Mouse (Mus musculus) bone marrow macrophage, adult 2 months (primary cell): ENCODE results near the gene Ift57. TPM values are rescaled to one million over a fixed set of nuclear protein-coding genes. Genes with fewer than 3 reads are reported as not detected.
A peak's percentile ranks its signal among the peaks of the same experiment; 100 is the strongest.

Source experiments
- H3K27ac ChIP-seq: 2 replicates; pipeline ENCODE4 v1.5.1; 2012; ENCODE audit warnings: low read depth, low read length; ENCODE audit not compliant: insufficient read depth
- H3K4me1 ChIP-seq: 2 replicates; pipeline ENCODE4 v1.6.1; 2012; ENCODE audit warnings: low read length; ENCODE audit not compliant: control insufficient read depth, insufficient read depth
- H3K4me3 ChIP-seq: 2 replicates; pipeline ENCODE4 v1.5.1; 2012; ENCODE audit warnings: mild to moderate bottlenecking, low read length, moderate library complexity; ENCODE audit not compliant: insufficient read depth
- CTCF ChIP-seq: IDR thresholded peaks from 2 replicates; pipeline ENCODE4 v1.5.1; 2012; ENCODE audit warnings: low read depth, mild to moderate bottlenecking, low read length, moderate library complexity
- POLR2A ChIP-seq: IDR thresholded peaks from 2 replicates; pipeline ENCODE4 v1.6.1; 2012; ENCODE audit warnings: mild to moderate bottlenecking, low read depth, low read length, borderline replicate concordance
- polyA plus RNA-seq: library from polyadenylated mRNA; stranded (reverse); fragments of >200 nt; gene quantifications from 2 replicates; pipeline ENCODE4 v1.2.4, GENCODE M21; 2012; ENCODE audit not compliant: missing spikeins, insufficient read depth, insufficient read length

The Ift57 gene
- polyA plus RNA-seq, 1 experiment, result 22.0 TPM

- H3K27ac ChIP-seq, result no peak overlapping the region
- no peak overlapping the region for H3K4me3 ChIP-seq
- peaks cover 25% of the 10 kb centered on the region for H3K4me1 ChIP-seq
- TF ChIP-seq POLR2A (no peak), CTCF (no peak)
These were observed 88.7 kb downstream of the Ift57 start for GRCm38 (mm10) chr16:49787714-49788113.

GRCm38 (mm10) chr16:49790575-49791465, 91.8 kb downstream of the Ift57 start:
- no peak overlapping the region for H3K4me3 ChIP-seq
- no peak for TF ChIP-seq CTCF
- TF ChIP-seq POLR2A, result no peak
- no peak overlapping the region for H3K27ac ChIP-seq
- peaks cover 17% of the 10 kb centered on the region for H3K4me1 ChIP-seq

GRCm38 (mm10) chr16:49792446-49792878, 93.4 kb downstream of the Ift57 start:
- no peak for TF ChIP-seq CTCF
- TF ChIP-seq POLR2A, result no peak
- Histone ChIP-seq H3K27ac (0 out of 2 replicates have a peak overlapping the region, but pooled peaks have one; percentile 21), H3K4me1 (peaks cover 21% of the 10 kb centered on the region), H3K4me3 (peak overlapping the region; percentile 45)

- Histone ChIP-seq H3K4me3 (no peak overlapping the region), H3K27ac (no peak overlapping the region), H3K4me1 (peaks cover 22% of the 10 kb centered on the region)
- TF ChIP-seq POLR2A (no peak), CTCF (no peak)
These were observed 94.6 kb downstream of the Ift57 start for GRCm38 (mm10) chr16:49793596-49793995.

GRCm38 (mm10) chr16:49796271-49796670, 97.2 kb downstream of the Ift57 start:
- Histone ChIP-seq H3K4me3 (no peak overlapping the region), H3K4me1 (peaks cover 26% of the 10 kb centered on the region), H3K27ac (no peak overlapping the region)
- TF ChIP-seq CTCF, result no peak
- no peak for TF ChIP-seq POLR2A

GRCm38 (mm10) chr16:49796954-49797353, 97.9 kb downstream of the Ift57 start:
- H3K4me3 ChIP-seq, result no peak overlapping the region
- H3K27ac ChIP-seq, result no peak overlapping the region
- H3K4me1 ChIP-seq, result peaks cover 31% of the 10 kb centered on the region
- TF ChIP-seq POLR2A, result no peak
- TF ChIP-seq CTCF, result no peak

- Histone ChIP-seq H3K4me1 (peaks cover 25% of the 10 kb centered on the region), H3K4me3 (no peak overlapping the region), H3K27ac (no peak overlapping the region)
- TF ChIP-seq CTCF, result no peak
- no peak for TF ChIP-seq POLR2A
These were observed 99.8 kb downstream of the Ift57 start for GRCm38 (mm10) chr16:49798790-49799189.

- Histone ChIP-seq H3K4me1 (peaks cover 25% of the 10 kb centered on the region), H3K27ac (no peak within 1 kb of the TSS), H3K4me3 (no peak within 1 kb of the TSS)
- no peak for TF ChIP-seq POLR2A
- TF ChIP-seq CTCF, result no peak
These were observed 100.8 kb downstream of the Ift57 start, which contains the start of gene Cd47 for GRCm38 (mm10) chr16:49799597-49800561. Cd47 (plus strand) TSS chr16:49800533.

- no peak overlapping the region for H3K4me3 ChIP-seq
These were observed 102.0 kb downstream of the Ift57 start for GRCm38 (mm10) chr16:49800996-49801395.

More at GRCm38 (mm10) chr16:49800996-49801395, 102.0 kb downstream of the Ift57 start:
- peaks cover 25% of the 10 kb centered on the region for H3K4me1 ChIP-seq
- TF ChIP-seq CTCF, result no peak
- no peak overlapping the region for H3K27ac ChIP-seq
